In the genomic region with DNA sequence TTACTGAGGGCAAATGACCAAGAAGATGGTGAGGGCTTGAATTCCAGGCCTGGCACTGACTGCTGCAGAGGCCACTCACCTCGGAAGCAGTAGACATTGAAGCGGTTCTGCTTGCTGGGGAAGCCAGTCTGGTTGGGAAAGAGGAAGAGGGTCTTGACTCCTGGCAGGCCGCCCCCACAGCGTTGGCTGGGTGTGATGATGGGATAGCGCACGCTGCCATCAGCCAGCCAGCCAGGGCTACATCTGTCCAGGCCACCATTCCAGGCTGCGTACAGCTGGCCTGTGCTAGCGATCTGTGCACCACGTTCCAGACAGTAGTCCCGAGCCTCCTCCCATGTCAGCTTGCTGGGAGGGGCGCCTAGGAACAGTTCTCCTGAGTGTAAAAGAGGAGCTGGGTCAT, we compare ENCODE assay signal across 35 mouse cellular contexts. TPM values are rescaled to one million over a fixed set of nuclear protein-coding genes. Genes with fewer than 3 reads are reported as not detected.
"Had no signal": no experiment of that assay in that cellular context is flagged by ENCODE, and none has a peak within 500 bp of the region (broad histone marks: within the 10 kb centered on the region; RNA-seq: fewer than 3 reads in every experiment).

No protein-coding gene starts in this region.

- H3K4me3 ChIP-seq: heart, adult 2 months; heart, embryonic 13.5 days; heart, embryonic 15.5 days; hindbrain, embryonic 13.5 days; hindbrain, embryonic 15.5 days; kidney, embryonic 15.5 days; limb, embryonic 13.5 days; limb, embryonic 15.5 days had no signal

- H3K36me3 ChIP-seq: heart, embryonic 13.5 days; heart, embryonic 15.5 days; hindbrain, embryonic 13.5 days; hindbrain, embryonic 15.5 days; kidney, embryonic 15.5 days; limb, embryonic 13.5 days; limb, embryonic 15.5 days had no signal

- DNase-seq: gastrocnemius, postnatal 14 days; gastrocnemius, postnatal 36 days; heart, adult 11 months; heart, postnatal 14 days; heart, postnatal 36 days; kidney, adult 11 months; kidney, adult 2 months; kidney, adult 9 months; kidney, postnatal 14 days; kidney, postnatal 36 days; layer of hippocampus, adult 9-11 months; layer of hippocampus, postnatal 36 days; left cerebral cortex, postnatal 4 days had no signal

- H3K4me2 ChIP-seq: heart, embryonic 11.5 days; heart, embryonic 13.5 days; heart, embryonic 15.5 days; hindbrain, embryonic 13.5 days; kidney, embryonic 15.5 days; limb, embryonic 13.5 days; limb, embryonic 15.5 days had no signal

- ATAC-seq: hindbrain, postnatal 0 days; intestine, embryonic 16.5 days had no signal

- H3K27ac ChIP-seq: heart, adult 2 months; heart, embryonic 13.5 days; heart, embryonic 15.5 days; hindbrain, embryonic 13.5 days; hindbrain, embryonic 15.5 days; hindbrain, postnatal 0 days; kidney, embryonic 15.5 days; kidney, postnatal 0 days; limb, embryonic 13.5 days; limb, embryonic 15.5 days had no signal

- H3K9me3 ChIP-seq: heart, embryonic 13.5 days; heart, embryonic 15.5 days; hindbrain, embryonic 13.5 days; hindbrain, embryonic 15.5 days; kidney, embryonic 15.5 days; limb, embryonic 13.5 days; limb, embryonic 15.5 days had no signal

RNA-seq across cellular contexts. Expression of a gene that starts 4.7 kb away (rescaled TPM):
- total RNA-seq: gastrocnemius, adult 18-20 months; hematopoietic stem cell, adult 5-6 weeks; liver, adult 2 months had no signal
- polyA plus RNA-seq: heart, embryonic 11.5 days; heart, postnatal 0 days; kidney, postnatal 0 days; limb, embryonic 11.5 days; liver, adult 2 months had no signal

RNA-seq across cellular contexts. Expression of a gene that starts 32.1 kb away (rescaled TPM):
- total RNA-seq: gastrocnemius, adult 18-20 months; heart, adult 2 months; heart, postnatal 14 days; heart, postnatal 36 days; hematopoietic stem cell, adult 5-6 weeks; liver, adult 2 months had no signal
- polyA plus RNA-seq: gonadal fat pad, adult 2 months; heart, adult 2 months; heart, embryonic 11.5 days; heart, embryonic 13.5 days; hindbrain, embryonic 11.5 days; intestine, embryonic 14.5 days; intestine, embryonic 16.5 days; kidney, adult 2 months; large intestine, adult 2 months; limb, embryonic 15.5 days; liver, adult 2 months had no signal

RNA-seq across cellular contexts. Expression of a gene that starts 46.9 kb away (rescaled TPM):
- total RNA-seq: gastrocnemius, adult 8-10 months; heart, postnatal 36 days; hematopoietic stem cell, adult 5-6 weeks; liver, adult 2 months had no signal
- polyA plus RNA-seq: heart, adult 2 months; large intestine, adult 2 months; liver, adult 2 months had no signal
